Mouse (Mus musculus) embryonic facial prominence, embryonic 14.5 days (tissue): ENCODE results near the gene Wasf2. TPM values are rescaled to one million over a fixed set of nuclear protein-coding genes. Genes with fewer than 3 reads are reported as not detected.

Experiments used
- ATAC-seq: fragments of 200-750 bp; cut with Nextera tagmentation; 2 replicates; pipeline ENCODE4 v1.8.0; 2017; ENCODE audit warnings: low read depth, moderate number of reproducible peaks, moderate TSS enrichment
- DNase-seq: peaks from one replicate; pipeline ENCODE4 v3.0.0-alpha.2; 2015; ENCODE audit warnings: low spot score
- H3K27ac ChIP-seq: fragments of 300-500 bp; sonication (generic); replicated peaks from 2 replicates; pipeline ENCODE4 v1.5.1; 2014; ENCODE audit warnings: low read depth, mild to moderate bottlenecking, low read length, moderate library complexity
- H3K27me3 ChIP-seq: fragments of 300-500 bp; sonication (generic); replicated peaks from 2 replicates; pipeline ENCODE4 v1.6.1; 2014; ENCODE audit warnings: low read length; ENCODE audit not compliant: control insufficient read depth, insufficient read depth
- H3K36me3 ChIP-seq: fragments of 300-500 bp; sonication (generic); 2 replicates; pipeline ENCODE4 v1.6.1; 2014; ENCODE audit warnings: low read length, mixed read lengths; ENCODE audit not compliant: control insufficient read depth, insufficient read depth
- H3K4me1 ChIP-seq: fragments of 300-500 bp; sonication (generic); 2 replicates; pipeline ENCODE4 v1.6.1; 2014; ENCODE audit warnings: antibody characterized with exemption, low read length; ENCODE audit not compliant: control insufficient read depth, insufficient read depth
- H3K4me2 ChIP-seq: fragments of 300-500 bp; sonication (generic); 2 replicates; pipeline ENCODE4 v1.6.1; 2014; ENCODE audit warnings: low read depth, mild to moderate bottlenecking, low read length, moderate library complexity, mixed read lengths
- H3K4me3 ChIP-seq: fragments of 300-500 bp; sonication (generic); 2 replicates; pipeline ENCODE4 v1.5.1; 2014; ENCODE audit warnings: low read depth, mild to moderate bottlenecking, low read length
- H3K9ac ChIP-seq: fragments of 300-500 bp; sonication (generic); 2 replicates; pipeline ENCODE4 v1.6.1; 2014; ENCODE audit warnings: low read depth, mild to moderate bottlenecking, low read length, moderate library complexity, mixed read lengths
- H3K9me3 ChIP-seq: fragments of 300-500 bp; sonication (generic); 2 replicates; pipeline ENCODE4 v1.6.1; 2016; ENCODE audit warnings: low read length; ENCODE audit not compliant: control insufficient read depth
- WGBS: fragments of 180-500 bp; shearing (Covaris S2); extraction: QIAGEN DNeasy Blood & Tissue Kit; methylation state at CpG from one replicate; pipeline ENCODE4 v1.1.7; 2014; 5-methylcytosine and 5-hydroxymethylcytosine counted together
- polyA plus RNA-seq: library from polyadenylated mRNA; unstranded; fragments of >200 nt; fragmentation: Nextera tagmentation; extraction: Ambion mirVana; gene quantifications from 2 replicates; pipeline ENCODE4 v1.2.1, GENCODE M21; 2014

Gene Wasf2
- polyA plus RNA-seq, 1 experiment from 2014 or later, result 83.4 TPM

DNA sequence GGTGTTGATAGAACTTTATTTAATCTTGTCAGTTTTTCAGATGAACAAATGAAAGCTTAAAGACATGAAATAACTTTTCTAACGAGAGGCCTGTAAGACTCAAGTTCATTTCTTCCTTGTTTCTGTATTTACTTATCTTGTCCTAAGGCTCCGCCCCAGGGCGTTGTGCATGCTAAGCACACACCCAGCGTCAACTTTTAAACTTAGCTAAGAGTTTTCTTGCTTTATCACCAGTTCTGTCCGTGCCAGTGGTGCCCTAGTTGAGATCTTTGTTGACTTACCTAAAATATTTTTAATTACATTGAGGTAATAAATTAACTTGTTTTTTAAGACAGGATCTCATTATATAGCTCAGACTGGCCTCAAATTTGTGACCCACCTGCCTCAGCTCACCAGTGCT is 48.0 kb downstream of the Wasf2 start:
- no peaks in the 10 kb centered on the region for H3K27me3 ChIP-seq
- H3K4me1 ChIP-seq, result peaks cover 10% of the 10 kb centered on the region; the same call in 1 of the 2 replicates
- no peak overlapping the region for H3K27ac ChIP-seq
- H3K9me3 ChIP-seq, result no peaks in the 10 kb centered on the region
- no peak overlapping the region for H3K9ac ChIP-seq
- H3K36me3 ChIP-seq, result peaks cover 46% of the 10 kb centered on the region
- DNase-seq (no peak), ATAC-seq (no peak)
- H3K4me2 ChIP-seq, result no peak overlapping the region
- H3K4me3 ChIP-seq, result no peak overlapping the region
- 85% methylated on average over 5 of the region's 5 CpGs for WGBS

- H3K4me1 ChIP-seq, result peaks cover 17% of the 10 kb centered on the region
- H3K36me3 ChIP-seq, result peaks cover 46% of the 10 kb centered on the region
- H3K9me3 ChIP-seq, result no peaks in the 10 kb centered on the region
- no peak for DNase-seq
- H3K27ac ChIP-seq, result no peak overlapping the region
- 97% methylated on average over 7 of the region's 7 CpGs for WGBS
- H3K27me3 ChIP-seq, result no peaks in the 10 kb centered on the region
- no peak overlapping the region for H3K4me2 ChIP-seq
- ATAC-seq, result no peak
- H3K9ac ChIP-seq, result no peak overlapping the region
- H3K4me3 ChIP-seq, result no peak overlapping the region
Observed at GRCm38 (mm10) chr4:133179258-133179657, 49.0 kb downstream of the Wasf2 start.

DNA sequence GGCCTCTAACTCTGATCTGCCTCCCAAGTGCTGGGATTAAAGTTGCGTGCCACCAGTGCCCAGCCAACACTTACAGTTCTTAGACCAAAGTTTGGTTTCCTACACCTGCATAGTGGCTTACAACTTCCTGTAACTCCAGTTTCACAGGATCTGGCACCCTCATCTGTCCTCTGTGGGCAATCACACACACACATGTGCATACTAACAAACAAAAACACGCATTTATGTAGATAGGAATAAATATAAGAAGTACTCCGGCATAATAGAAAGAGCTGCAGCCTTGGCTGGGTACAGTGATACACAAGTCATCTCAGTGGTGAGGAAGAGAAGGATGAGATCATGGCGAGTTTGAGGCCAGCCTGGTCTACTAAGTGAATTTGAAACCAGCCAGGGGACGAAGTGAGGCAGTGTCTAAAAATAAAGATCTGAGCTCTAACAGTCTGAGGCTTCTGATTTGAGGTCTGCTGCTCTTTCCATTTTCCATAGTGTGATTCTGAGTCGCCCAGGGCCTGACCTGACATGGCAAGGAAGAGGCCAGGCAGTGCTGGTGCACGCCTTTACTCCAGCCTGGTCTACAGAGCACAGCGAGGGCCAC is 52.2 kb downstream of the Wasf2 start:
- Histone ChIP-seq H3K4me2 (no peak overlapping the region), H3K9ac (no peak overlapping the region), H3K27ac (no peak overlapping the region), H3K27me3 (no peaks in the 10 kb centered on the region), H3K4me1 (peaks cover 31% of the 10 kb centered on the region), H3K4me3 (no peak overlapping the region), H3K36me3 (peaks cover 60% of the 10 kb centered on the region), H3K9me3 (no peaks in the 10 kb centered on the region)
- DNase-seq, result no peak
- WGBS, result 92% methylated on average over 8 of the region's 8 CpGs
- no peak for ATAC-seq

- H3K9ac ChIP-seq, result no peak overlapping the region
- 43% methylated on average over 14 of the region's 14 CpGs for WGBS
- no peak overlapping the region for H3K4me3 ChIP-seq
- no peaks in the 10 kb centered on the region for H3K9me3 ChIP-seq
- DNase-seq, result no peak
- peak overlapping the region; percentile 75 for H3K27ac ChIP-seq
- H3K4me2 ChIP-seq, result no peak overlapping the region
- no peak for ATAC-seq
- peaks cover 31% of the 10 kb centered on the region for H3K4me1 ChIP-seq
- no peaks in the 10 kb centered on the region for H3K27me3 ChIP-seq
- H3K36me3 ChIP-seq, result peaks cover 59% of the 10 kb centered on the region
Observed at GRCm38 (mm10) chr4:133184031-133184897, 54.0 kb downstream of the Wasf2 start.

DNA sequence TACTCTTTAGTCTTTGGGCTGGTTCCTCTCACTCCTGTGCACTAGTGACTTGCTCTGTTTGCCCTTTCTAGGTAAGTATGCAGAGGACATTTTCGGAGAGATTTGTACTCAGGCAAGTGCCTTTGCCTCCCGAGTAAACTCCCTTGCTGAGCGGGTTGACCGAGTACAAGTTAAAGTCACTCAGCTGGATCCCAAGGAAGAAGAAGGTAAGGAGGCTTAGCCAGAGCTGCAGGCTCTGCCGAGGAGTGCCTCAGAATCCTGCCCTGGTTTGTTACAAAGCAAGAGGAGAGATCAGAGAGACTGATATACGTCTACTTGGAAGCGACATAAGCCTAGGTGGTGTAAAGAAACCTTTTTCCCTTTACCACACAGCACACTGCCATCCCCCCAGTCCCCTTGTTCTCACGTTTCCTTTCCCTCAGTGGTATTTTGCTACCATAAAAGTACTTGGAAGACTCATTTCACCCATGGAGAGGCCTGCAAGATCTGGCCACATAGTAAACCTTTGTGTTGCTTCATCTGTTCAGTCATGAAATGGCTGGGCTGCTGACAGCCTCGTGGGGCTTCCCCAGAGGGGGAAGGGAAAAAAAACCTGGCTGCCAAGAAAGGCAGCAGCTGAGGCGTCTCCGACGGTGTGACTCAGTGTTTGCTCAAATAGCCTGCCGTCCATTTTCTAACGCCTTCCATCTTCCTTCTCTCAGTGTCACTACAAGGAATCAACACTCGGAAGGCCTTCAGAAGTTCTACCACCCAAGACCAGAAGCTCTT is 54.8 kb downstream of the Wasf2 start:
- DNase-seq (peak; percentile 80), ATAC-seq (peak; percentile 28; the same call in 1 of the 2 replicates)
- whole genome bisulfite sequencing, result 32% methylated on average over 15 of the region's 15 CpGs
- peaks cover 31% of the 10 kb centered on the region for H3K4me1 ChIP-seq
- H3K9ac ChIP-seq, result no peak overlapping the region
- H3K4me3 ChIP-seq, result no peak overlapping the region
- no peaks in the 10 kb centered on the region for H3K9me3 ChIP-seq
- no peaks in the 10 kb centered on the region for H3K27me3 ChIP-seq
- H3K27ac ChIP-seq, result peak overlapping the region; percentile 75
- peaks cover 60% of the 10 kb centered on the region for H3K36me3 ChIP-seq
- H3K4me2 ChIP-seq, result no peak overlapping the region

DNA sequence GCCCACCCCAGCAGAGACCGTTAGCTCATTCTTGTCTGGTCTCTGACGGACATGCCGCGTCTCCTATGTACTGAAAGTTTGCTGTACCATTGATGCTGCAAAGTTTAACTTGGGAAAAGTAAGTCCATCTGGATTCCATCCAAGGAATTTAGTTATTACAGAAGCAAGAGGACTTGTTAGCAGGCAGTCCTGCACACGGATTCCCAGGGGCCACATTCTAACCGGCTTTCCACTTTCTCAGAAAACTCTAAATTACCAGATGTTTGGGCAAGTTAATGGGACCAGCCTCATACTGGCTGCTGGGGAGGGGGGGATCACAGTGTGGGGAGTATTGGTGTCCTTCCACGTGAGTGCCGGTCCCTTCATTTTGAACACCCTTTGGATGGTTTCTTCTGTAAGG is 55.6 kb downstream of the Wasf2 start:
- no peak overlapping the region for H3K9ac ChIP-seq
- no peaks in the 10 kb centered on the region for H3K9me3 ChIP-seq
- no peak overlapping the region for H3K4me3 ChIP-seq
- peak; percentile 23; the same call in 1 of the 2 replicates for ATAC-seq
- peak overlapping the region; percentile 75 for H3K27ac ChIP-seq
- peaks cover 31% of the 10 kb centered on the region for H3K4me1 ChIP-seq
- DNase-seq, result peak; percentile 81
- 32% methylated on average over 8 of the region's 8 CpGs for WGBS
- no peaks in the 10 kb centered on the region for H3K27me3 ChIP-seq
- H3K36me3 ChIP-seq, result peaks cover 64% of the 10 kb centered on the region
- no peak overlapping the region for H3K4me2 ChIP-seq

DNA sequence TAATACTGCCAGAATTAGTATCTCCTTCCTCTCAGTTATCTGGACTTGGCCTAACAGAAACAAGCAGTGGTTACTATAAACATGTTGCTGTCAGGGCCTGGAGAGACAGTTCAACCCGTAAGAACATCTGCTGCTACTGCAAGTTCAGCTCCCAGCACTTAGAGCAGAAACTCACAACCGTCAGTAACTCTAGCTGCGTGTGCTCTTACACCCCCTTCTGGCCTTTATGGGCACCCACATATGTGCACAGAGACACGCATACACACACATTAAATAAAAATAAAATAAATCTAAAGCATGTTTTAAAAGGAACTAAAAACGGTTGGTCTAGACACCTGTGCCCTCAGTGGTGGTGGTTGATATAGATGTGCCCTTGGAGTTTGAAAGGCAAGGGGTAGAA is 56.6 kb downstream of the Wasf2 start:
- Histone ChIP-seq H3K36me3 (peaks cover 69% of the 10 kb centered on the region), H3K4me1 (peaks cover 31% of the 10 kb centered on the region), H3K9ac (no peak overlapping the region), H3K4me2 (no peak overlapping the region), H3K27me3 (no peaks in the 10 kb centered on the region), H3K27ac (no peak overlapping the region), H3K9me3 (no peaks in the 10 kb centered on the region), H3K4me3 (no peak overlapping the region)
- WGBS, result 93% methylated on average over 5 of the region's 5 CpGs
- DNase-seq (no peak), ATAC-seq (no peak)

- DNase-seq (no peak), ATAC-seq (no peak)
- H3K27me3 ChIP-seq, result no peaks in the 10 kb centered on the region
- no peaks in the 10 kb centered on the region for H3K9me3 ChIP-seq
- WGBS, result 62% methylated on average over 10 of the region's 10 CpGs
- no peak overlapping the region for H3K9ac ChIP-seq
- H3K4me2 ChIP-seq, result no peak overlapping the region
- H3K27ac ChIP-seq, result no peak overlapping the region
- no peak overlapping the region for H3K4me3 ChIP-seq
- peaks cover 94% of the 10 kb centered on the region for H3K36me3 ChIP-seq
- H3K4me1 ChIP-seq, result peaks cover 17% of the 10 kb centered on the region
Observed at GRCm38 (mm10) chr4:133189396-133189795, 59.1 kb downstream of the Wasf2 start.
